Mouse (Mus musculus) testis, adult 2 months (tissue): ENCODE data around the gene Mrrf. TPM values are rescaled to one million over a fixed set of nuclear protein-coding genes. Genes with fewer than 3 reads are reported as not detected.
A peak's percentile ranks its signal among the peaks of the same experiment; 100 is the strongest.

Source experiments
- H3K27ac ChIP-seq: fragments of 200-500 bp; 2 replicates; pipeline ENCODE4 v1.5.1; 2012; ENCODE audit warnings: low read depth, low read length; ENCODE audit not compliant: control insufficient read depth, insufficient read depth
- H3K27me3 ChIP-seq: fragments of 200-500 bp; 2 replicates; pipeline ENCODE4 v1.6.1; 2012; ENCODE audit warnings: mild to moderate bottlenecking, low read length, moderate library complexity; ENCODE audit not compliant: control insufficient read depth, insufficient read depth
- H3K36me3 ChIP-seq: fragments of 200-500 bp; 2 replicates; pipeline ENCODE4 v1.6.1; 2012; ENCODE audit warnings: mild to moderate bottlenecking, low read length; ENCODE audit not compliant: control insufficient read depth, insufficient read depth
- H3K4me1 ChIP-seq: fragments of 200-500 bp; 2 replicates; pipeline ENCODE4 v1.6.1; 2012; ENCODE audit warnings: low read length; ENCODE audit not compliant: control insufficient read depth, insufficient read depth
- H3K4me3 ChIP-seq: fragments of 200-500 bp; 2 replicates; pipeline ENCODE4 v1.5.1; 2012; ENCODE audit warnings: low read depth, mild to moderate bottlenecking, low read length, moderate library complexity, mixed read lengths; ENCODE audit not compliant: control insufficient read depth
- CTCF ChIP-seq: fragments of 200-500 bp; IDR thresholded peaks from 2 replicates; pipeline ENCODE4 v1.5.1; 2012; ENCODE audit warnings: low read depth, mild to moderate bottlenecking, inconsistent platforms, low read length, moderate library complexity; ENCODE audit not compliant: control insufficient read depth, insufficient read depth, insufficient replicate concordance
- POLR2A ChIP-seq: fragments of 200-500 bp; IDR thresholded peaks from 2 replicates; pipeline ENCODE4 v1.6.1; 2012; ENCODE audit warnings: low read depth, mild to moderate bottlenecking, inconsistent platforms, low read length, moderate library complexity; ENCODE audit not compliant: control insufficient read depth
- polyA plus RNA-seq: library from polyadenylated mRNA; depleted of rRNA; stranded (reverse); fragments of >200 nt; gene quantifications from 2 replicates; pipeline ENCODE4 v1.2.3, GENCODE M21; 2012

Gene Mrrf
- polyA plus RNA-seq, 1 experiment: 70.8 TPM

DNA sequence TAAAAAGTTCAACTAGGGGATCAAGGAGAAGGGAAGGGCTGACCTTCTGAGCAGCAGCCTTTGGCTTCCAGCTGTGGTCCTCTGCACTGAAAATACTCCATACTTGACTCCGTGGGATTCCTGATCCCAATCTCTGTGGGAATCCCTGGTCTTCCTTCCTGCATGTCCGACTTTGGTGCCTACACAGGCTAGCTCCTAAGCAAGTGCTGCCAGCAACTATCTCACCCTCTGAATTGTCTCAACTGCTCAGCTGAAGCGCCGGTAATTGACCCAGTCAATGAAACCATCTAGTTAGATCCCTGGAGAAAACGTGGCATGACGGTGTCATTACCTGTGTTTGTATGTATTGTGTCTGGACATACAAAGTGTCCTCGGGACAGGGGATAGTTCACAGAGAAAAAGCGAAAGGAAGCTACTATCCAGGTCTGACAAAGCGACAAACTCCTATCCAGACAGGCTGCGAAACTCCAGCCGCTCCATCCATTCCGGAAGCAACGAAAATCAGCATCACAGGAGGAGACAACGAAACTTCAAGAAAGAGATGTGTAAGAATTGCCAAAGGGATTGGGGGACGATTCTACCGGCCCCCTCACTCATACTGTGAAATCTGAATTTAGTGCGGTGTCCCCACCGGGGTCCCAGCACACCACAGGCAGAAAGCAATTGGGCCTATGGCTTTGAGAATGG, 38.9 kb upstream of the Mrrf start:
- H3K27ac ChIP-seq: no peak overlapping the region
- H3K4me1 ChIP-seq: peaks cover 7% of the 10 kb centered on the region
- TF ChIP-seq CTCF (no peak), POLR2A (no peak)
- H3K27me3 ChIP-seq: no peaks in the 10 kb centered on the region; the same call in 1 of the 2 replicates
- H3K4me3 ChIP-seq: no peak overlapping the region
- no peaks in the 10 kb centered on the region for H3K36me3 ChIP-seq

DNA sequence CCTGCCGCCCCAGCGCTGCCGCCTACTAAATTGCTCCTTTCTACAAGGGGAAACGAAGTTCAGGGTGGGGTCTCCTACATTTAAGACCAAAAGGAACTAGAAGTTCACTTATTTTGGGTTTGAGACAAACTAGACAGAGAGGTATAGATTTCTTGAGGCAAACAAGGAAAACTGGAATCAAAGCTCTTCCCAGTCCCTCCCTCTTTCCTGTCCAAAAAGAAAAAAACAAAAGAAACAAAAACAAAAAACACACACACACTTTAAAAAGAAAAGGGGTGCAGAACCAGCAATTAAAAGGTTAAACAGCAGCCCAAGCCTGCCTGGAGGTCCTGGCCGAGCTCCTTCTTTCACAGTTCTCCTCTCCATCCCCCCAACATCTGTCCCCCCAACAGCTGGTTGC, 38.2 kb upstream of the Mrrf start:
- H3K27me3 ChIP-seq: no peaks in the 10 kb centered on the region; the same call in 1 of the 2 replicates

DNA sequence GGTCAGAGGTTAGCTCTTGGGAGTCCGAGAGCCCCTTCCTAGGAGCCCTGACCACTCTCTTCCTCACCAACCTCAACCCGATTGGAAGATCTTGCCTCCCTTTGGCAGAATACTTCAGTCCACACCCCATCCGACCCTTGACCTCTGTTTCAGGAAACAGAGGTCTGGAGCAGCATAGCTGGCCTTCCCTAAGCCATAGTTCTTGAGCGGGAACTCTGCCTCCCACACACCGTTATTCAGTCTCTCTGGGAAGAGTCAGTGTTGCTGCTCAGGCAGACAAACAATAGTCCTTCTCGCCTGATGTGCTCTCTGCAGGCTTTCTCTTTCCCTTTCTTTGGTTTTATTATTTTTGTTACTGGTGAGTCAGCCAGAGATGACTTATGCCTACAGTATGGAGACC, 36.5 kb upstream of the Mrrf start:
- Histone ChIP-seq H3K36me3 (no peaks in the 10 kb centered on the region), H3K27ac (no peak overlapping the region), H3K4me3 (no peak overlapping the region), H3K4me1 (peaks cover 21% of the 10 kb centered on the region), H3K27me3 (peaks cover 5% of the 10 kb centered on the region; the same call in 1 of the 2 replicates)
- TF ChIP-seq CTCF: no peak
- TF ChIP-seq POLR2A: no peak

More for the DNA sequence above, 38.2 kb upstream of the Mrrf start:
- H3K27ac ChIP-seq: no peak overlapping the region
- peaks cover 9% of the 10 kb centered on the region for H3K4me1 ChIP-seq
- H3K4me3 ChIP-seq: no peak overlapping the region
- no peaks in the 10 kb centered on the region for H3K36me3 ChIP-seq
- no peak for TF ChIP-seq POLR2A
- TF ChIP-seq CTCF: no peak

DNA sequence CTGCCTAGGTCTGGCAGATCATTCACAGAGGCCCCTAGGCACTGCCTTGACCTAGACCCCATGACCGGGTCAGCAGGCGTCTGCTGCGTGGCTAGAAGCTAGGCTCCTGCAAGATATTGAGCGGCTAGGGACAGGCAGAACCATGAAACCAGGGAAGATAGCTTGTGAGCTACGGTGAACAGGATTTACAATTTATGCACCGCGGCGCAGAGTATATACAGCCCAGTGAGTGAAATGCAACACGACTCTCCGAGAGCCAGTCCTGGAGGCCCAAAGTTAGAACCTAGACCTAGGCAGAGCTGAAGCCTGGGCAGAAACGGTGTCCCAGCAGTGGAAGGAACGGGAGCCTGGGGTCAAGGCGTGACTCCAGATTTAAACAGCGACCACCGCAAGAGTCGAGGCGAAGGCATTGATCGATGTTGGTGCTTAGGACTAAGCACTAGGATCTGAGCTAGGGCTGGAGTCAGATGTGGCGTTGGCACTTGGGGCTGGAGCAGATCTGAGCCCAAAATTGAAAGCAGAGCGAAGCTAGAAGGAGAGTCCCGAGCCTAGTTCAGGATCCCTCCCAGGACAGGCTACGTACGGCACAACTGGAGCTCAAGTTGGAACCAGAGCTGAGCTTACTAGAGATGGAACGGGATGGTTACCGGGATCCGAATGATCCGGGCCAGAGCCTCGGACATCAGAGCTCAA, 34.2 kb upstream of the Mrrf start:
- H3K27me3 ChIP-seq: peaks cover 8% of the 10 kb centered on the region; the same call in 1 of the 2 replicates
- peaks cover 23% of the 10 kb centered on the region for H3K4me1 ChIP-seq
- no peak overlapping the region for H3K4me3 ChIP-seq
- H3K27ac ChIP-seq: no peak overlapping the region
- TF ChIP-seq POLR2A (no peak), CTCF (no peak)
- no peaks in the 10 kb centered on the region for H3K36me3 ChIP-seq

DNA sequence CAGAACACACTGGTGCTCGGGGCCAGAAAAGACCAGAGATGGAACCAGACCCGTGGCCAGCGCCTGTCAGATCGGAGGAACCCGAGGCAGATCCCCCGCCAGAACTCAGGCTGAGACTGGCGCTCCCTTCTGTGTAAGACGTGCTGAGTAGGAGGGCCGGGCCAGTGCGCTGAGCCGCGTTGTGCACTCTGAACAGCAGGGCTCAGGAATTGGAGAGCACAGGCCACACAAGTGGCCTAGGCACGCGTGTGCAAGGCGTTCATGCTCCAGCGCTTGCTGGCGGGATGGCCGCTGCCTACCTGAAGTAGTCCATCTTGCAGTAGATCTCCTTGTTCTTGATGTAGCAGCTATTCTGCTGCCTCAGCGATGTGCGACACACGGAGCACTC, 33.6 kb upstream of the Mrrf start:
- H3K36me3 ChIP-seq: no peaks in the 10 kb centered on the region
- TF ChIP-seq POLR2A (no peak), CTCF (no peak)
- H3K4me1 ChIP-seq: peaks cover 23% of the 10 kb centered on the region
- no peak overlapping the region; the same call in 1 of the 2 replicates for H3K4me3 ChIP-seq
- no peak overlapping the region for H3K27ac ChIP-seq
- peaks cover 8% of the 10 kb centered on the region; the same call in 1 of the 2 replicates for H3K27me3 ChIP-seq

DNA sequence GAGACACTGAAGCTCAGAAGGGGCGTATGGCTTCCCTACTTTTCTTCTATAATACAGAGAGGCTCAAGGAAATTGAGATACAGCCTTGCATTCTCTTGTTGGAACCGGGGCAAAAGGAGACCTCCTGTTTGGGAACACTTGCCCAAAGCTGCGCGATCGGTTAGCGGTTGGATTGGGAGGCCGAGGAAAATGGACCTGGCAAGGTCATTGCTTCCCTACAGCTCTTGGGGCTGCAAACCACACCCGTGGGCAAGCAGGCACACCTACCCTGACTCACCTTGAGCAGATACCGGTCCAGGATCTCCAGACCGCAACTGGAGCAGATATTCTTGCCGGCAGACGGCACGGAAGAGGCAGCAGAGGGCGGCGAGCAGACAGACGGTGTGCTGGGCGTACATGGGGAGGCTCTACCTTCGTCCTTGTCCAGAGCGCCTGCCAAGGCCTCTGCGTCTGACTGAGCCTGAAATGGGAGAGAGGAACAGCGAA, 33.1 kb upstream of the Mrrf start:
- Histone ChIP-seq H3K4me1 (peaks cover 23% of the 10 kb centered on the region), H3K27me3 (peaks cover 8% of the 10 kb centered on the region; the same call in 1 of the 2 replicates), H3K27ac (no peak overlapping the region), H3K36me3 (no peaks in the 10 kb centered on the region), H3K4me3 (peak overlapping the region; percentile 27)
- TF ChIP-seq CTCF: no peak
- no peak for TF ChIP-seq POLR2A

DNA sequence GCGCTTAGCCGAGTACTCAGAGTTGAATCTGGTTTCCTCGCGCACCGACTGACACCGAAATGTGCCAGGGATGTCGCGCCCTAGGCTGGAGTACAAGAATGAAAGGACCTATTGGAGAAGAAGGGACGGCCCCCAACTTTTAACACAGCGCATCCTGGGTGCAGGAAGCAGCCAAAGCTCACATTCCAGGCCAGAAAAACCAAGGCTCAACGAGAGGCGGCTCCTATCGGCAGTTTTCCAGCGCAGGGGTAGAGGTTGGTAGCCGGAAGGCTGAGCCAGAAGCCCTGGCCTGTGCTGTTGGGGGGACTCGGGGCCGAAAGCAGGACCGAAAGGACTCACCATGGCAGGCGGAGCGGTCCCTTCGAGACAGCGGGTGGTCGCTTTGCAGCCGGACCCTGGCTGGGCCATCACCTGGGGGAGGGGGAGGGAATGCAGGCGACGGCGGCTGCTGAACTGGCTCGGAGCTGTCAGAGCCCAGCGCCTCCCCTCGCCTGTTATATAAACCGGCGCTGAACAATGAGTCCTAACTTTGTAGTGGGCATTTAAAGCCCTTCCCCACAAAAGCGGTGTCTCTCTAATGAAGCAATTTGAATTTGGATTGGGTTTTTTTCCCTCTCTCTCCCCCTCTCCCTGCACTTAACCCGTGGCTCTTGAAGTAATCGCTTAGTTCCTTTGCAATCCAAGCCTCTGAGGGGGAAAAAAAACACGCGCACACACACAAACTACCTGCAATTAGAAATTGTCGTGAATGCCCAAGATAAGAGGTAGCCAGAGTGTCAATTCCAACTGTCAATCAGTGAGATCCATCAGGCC, 32.4 kb upstream of the Mrrf start:
- no peak overlapping the region for H3K27ac ChIP-seq
- no peak for TF ChIP-seq POLR2A
- no peak for TF ChIP-seq CTCF

More for the DNA sequence above, 32.4 kb upstream of the Mrrf start:
- Histone ChIP-seq H3K4me3 (peak overlapping the region; percentile 27; the same call in 1 of the 2 replicates), H3K4me1 (peaks cover 21% of the 10 kb centered on the region), H3K27me3 (peaks cover 8% of the 10 kb centered on the region; the same call in 1 of the 2 replicates), H3K36me3 (no peaks in the 10 kb centered on the region)
